Comparison of ENCODE assay signal across 8 mouse cellular contexts in the genomic region with DNA sequence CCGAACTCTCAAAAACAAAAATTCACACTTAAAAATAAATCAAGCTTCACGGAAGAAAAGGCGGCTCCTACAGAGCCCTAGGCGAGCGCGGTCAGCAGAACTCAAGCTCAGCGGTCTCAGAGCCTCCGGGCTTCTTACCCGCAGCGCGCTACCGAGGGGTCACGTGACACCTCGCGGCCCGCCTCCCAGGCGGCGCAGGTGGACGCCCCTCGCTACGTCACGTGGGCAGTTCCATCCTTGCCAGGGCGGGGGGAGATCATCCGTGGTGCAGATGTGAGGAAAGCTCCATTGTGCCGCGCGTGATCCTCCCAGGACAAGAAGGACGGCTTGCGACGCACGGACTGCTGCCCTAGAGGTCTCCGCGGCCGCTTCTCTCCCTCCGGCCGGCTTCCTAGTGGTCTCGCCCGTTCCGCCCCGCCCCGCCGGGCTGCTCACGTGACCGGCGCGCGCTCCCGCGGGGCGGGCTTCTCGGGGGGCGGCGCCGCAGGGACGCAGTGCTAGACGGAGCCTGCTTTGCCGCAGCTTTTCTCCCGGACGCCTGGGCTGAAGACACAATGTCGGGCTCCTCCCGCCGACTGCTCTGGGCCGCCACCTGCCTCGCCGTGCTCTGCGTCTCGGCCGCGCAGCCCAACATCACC. TPM values are rescaled to one million over a fixed set of nuclear protein-coding genes. Genes with fewer than 3 reads are reported as not detected.
DNase-seq lines count a peak whose midpoint lies in the region; ATAC-seq lines count a peak whose summit lies in the region.

A gene (plus strand): TSS at position 434 of the 638 bp plus-strand sequence.

- peak within 1 kb of the TSS; percentile 92 for H3K27ac ChIP-seq in forebrain, embryonic 11.5 days (ENCODE audit: low read depth, low read length)
- H3K27ac ChIP-seq in heart, embryonic 16.5 days (ENCODE audit: low read length), result peak within 1 kb of the TSS; percentile 97
- peak within 1 kb of the TSS; percentile 93 for H3K27ac ChIP-seq in liver, embryonic 15.5 days (replicated peaks)
- H3K27ac ChIP-seq in neural tube, embryonic 12.5 days, result peak within 1 kb of the TSS; percentile 92

- H3K9ac ChIP-seq in forebrain, embryonic 11.5 days (ENCODE audit: low read length), result peak within 1 kb of the TSS; percentile 90
- H3K9ac ChIP-seq in heart, embryonic 16.5 days (ENCODE audit: low read length), result peak within 1 kb of the TSS; percentile 100
- H3K9ac ChIP-seq in liver, embryonic 15.5 days, result peak within 1 kb of the TSS; percentile 98
- H3K9ac ChIP-seq in neural tube, embryonic 12.5 days, result peak within 1 kb of the TSS; percentile 90

- peak; percentile 88 to 90 for DNase-seq in CD8-positive naive resting alpha-beta T cell, adult 2 months (ENCODE audit: low read depth in 2 of 2, low spot score in 2 of 2)
- DNase-seq in c-Kit-positive CD71-negative TER-119-negative erythroid progenitor cells, embryonic 14.5 days (ENCODE audit: low read depth), result peak; percentile 82
- DNase-seq in forebrain, embryonic 11.5 days (ENCODE audit: low spot score), result peak; percentile 97
- peak; percentile 94 to 95 for DNase-seq in kidney, postnatal 36 days
- peak; percentile 83 for DNase-seq in telencephalon, adult 2 months (ENCODE audit: low read depth, low spot score)

- no peaks in the 10 kb centered on the region for H3K36me3 ChIP-seq in forebrain, embryonic 11.5 days (ENCODE audit: control insufficient read depth, insufficient read depth, low read length)
- peaks cover 4% of the 10 kb centered on the region; the same call in 1 of the 2 replicates for H3K36me3 ChIP-seq in heart, embryonic 16.5 days (ENCODE audit: control insufficient read depth, insufficient read depth)
- H3K36me3 ChIP-seq in liver, embryonic 15.5 days (replicated peaks), result peaks cover 9% of the 10 kb centered on the region; the same call in 1 of the 2 replicates
- H3K36me3 ChIP-seq in neural tube, embryonic 12.5 days, result no peaks in the 10 kb centered on the region

- no peaks in the 10 kb centered on the region for H3K27me3 ChIP-seq in forebrain, embryonic 11.5 days (ENCODE audit: control insufficient read depth, insufficient read depth, low read length)
- no peaks in the 10 kb centered on the region for H3K27me3 ChIP-seq in heart, embryonic 16.5 days (ENCODE audit: control insufficient read depth, insufficient read depth, low read length)
- no peaks in the 10 kb centered on the region for H3K27me3 ChIP-seq in liver, embryonic 15.5 days
- no peaks in the 10 kb centered on the region for H3K27me3 ChIP-seq in neural tube, embryonic 12.5 days (replicated peaks)

- peak within 1 kb of the TSS; percentile 70 for H3K4me2 ChIP-seq in forebrain, embryonic 11.5 days (ENCODE audit: low read depth, low read length, severe bottlenecking)
- H3K4me2 ChIP-seq in heart, embryonic 16.5 days (ENCODE audit: low read depth, low read length), result peak within 1 kb of the TSS; percentile 93
- peak within 1 kb of the TSS; percentile 83 for H3K4me2 ChIP-seq in liver, embryonic 15.5 days
- H3K4me2 ChIP-seq in neural tube, embryonic 12.5 days (replicated peaks), result peak within 1 kb of the TSS; percentile 81

- WGBS in forebrain, embryonic 11.5 days, result under 1% methylated on average over 69 of the region's 69 CpGs
- under 1% methylated on average over 69 of the region's 69 CpGs for WGBS in heart, embryonic 16.5 days
- under 1% methylated on average over 69 of the region's 69 CpGs for WGBS in liver, embryonic 15.5 days (ENCODE audit: insufficient replicate concordance)
- WGBS in neural tube, embryonic 12.5 days, result 0% methylated on average over 69 of the region's 69 CpGs

- peak within 1 kb of the TSS; percentile 93 for H3K4me3 ChIP-seq in forebrain, embryonic 11.5 days (ENCODE audit: low read depth, low read length)
- peak within 1 kb of the TSS; percentile 98 for H3K4me3 ChIP-seq in heart, embryonic 16.5 days (ENCODE audit: low read length)
- peak within 1 kb of the TSS; percentile 99 for H3K4me3 ChIP-seq in liver, embryonic 15.5 days (replicated peaks)
- peak within 1 kb of the TSS; percentile 92 for H3K4me3 ChIP-seq in neural tube, embryonic 12.5 days

- peak; percentile 94 for ATAC-seq in forebrain, embryonic 11.5 days (replicated peaks; ENCODE audit: low FRiP score)
- peak; percentile 93 for ATAC-seq in heart, embryonic 16.5 days (replicated peaks; ENCODE audit: extremely low read depth, insufficient read depth, low FRiP score)
- peak; percentile 89 for ATAC-seq in liver, embryonic 15.5 days (ENCODE audit: insufficient read depth)
- ATAC-seq in neural tube, embryonic 12.5 days (ENCODE audit: low FRiP score, low read depth), result peak; percentile 95

- no peaks in the 10 kb centered on the region for H3K9me3 ChIP-seq in forebrain, embryonic 11.5 days (ENCODE audit: control insufficient read depth, low read length)
- no peaks in the 10 kb centered on the region for H3K9me3 ChIP-seq in heart, embryonic 16.5 days (replicated peaks; ENCODE audit: control insufficient read depth, low read length)
- no peaks in the 10 kb centered on the region for H3K9me3 ChIP-seq in liver, embryonic 15.5 days (replicated peaks)
- H3K9me3 ChIP-seq in neural tube, embryonic 12.5 days, result no peaks in the 10 kb centered on the region

- peaks cover 9% of the 10 kb centered on the region for H3K4me1 ChIP-seq in forebrain, embryonic 11.5 days (replicated peaks; ENCODE audit: control insufficient read depth, insufficient read depth, low read length)
- peaks cover 26% of the 10 kb centered on the region for H3K4me1 ChIP-seq in heart, embryonic 16.5 days (ENCODE audit: control insufficient read depth, insufficient read depth, low read length)
- peaks cover 27% of the 10 kb centered on the region for H3K4me1 ChIP-seq in liver, embryonic 15.5 days (replicated peaks)
- peaks cover 11% of the 10 kb centered on the region for H3K4me1 ChIP-seq in neural tube, embryonic 12.5 days

RNA-seq across cellular contexts. Expression of the gene that starts here (rescaled TPM):
- 125 and 138 TPM in 2 replicates for polyA plus RNA-seq in forebrain, embryonic 11.5 days (2014; fragmentation: Nextera tagmentation; extraction: Ambion mirVana)
- polyA plus RNA-seq in heart, embryonic 16.5 days (2015; fragmentation: Nextera tagmentation; extraction: Ambion mirVana), result 179 and 196 TPM in 2 replicates
- polyA plus RNA-seq in liver, embryonic 15.5 days (2015; fragmentation: Nextera tagmentation; extraction: Ambion mirVana), result 57.8 and 61.8 TPM in 2 replicates
- 91.3 and 98.8 TPM in 2 replicates for polyA plus RNA-seq in neural tube, embryonic 12.5 days (2016; fragmentation: Nextera tagmentation; extraction: Ambion mirVana)

Comparison
In these comparisons a context has a peak if more than half of its experiments do, and no peak if none do; other contexts are left out.
1. Peak in every context shown above with its lines: DNase-seq, ATAC-seq, H3K4me3 ChIP-seq and H3K27ac ChIP-seq.